ENCODE assay signal across 8 mouse cellular contexts in the genomic region with DNA sequence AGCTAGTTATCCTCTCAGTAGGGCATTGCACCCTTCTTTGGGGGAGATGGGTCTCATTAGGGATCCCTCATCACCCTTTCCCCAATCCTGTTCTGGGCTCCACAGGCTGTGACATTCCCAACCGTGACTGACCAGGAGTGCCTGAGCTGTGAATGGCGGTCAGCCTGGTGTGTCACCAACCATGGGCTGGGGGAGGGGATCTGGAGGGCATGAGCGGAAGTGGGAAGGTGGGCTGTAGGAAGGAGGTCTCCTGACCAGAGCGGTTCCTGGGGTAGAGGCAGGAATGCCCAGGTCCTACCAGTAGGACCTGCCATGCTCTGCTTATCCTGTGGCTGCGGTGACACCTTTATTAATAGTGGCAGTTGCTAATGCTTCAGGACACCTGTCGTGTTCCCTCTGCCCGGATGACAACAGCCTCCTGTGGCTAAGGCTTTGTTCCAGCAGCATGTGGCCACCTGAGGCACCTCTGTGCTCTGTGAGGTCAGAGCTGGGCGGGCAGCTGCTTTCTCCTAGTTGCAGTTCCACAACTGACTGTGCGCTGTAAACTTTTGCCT. TPM values are rescaled to one million over a fixed set of nuclear protein-coding genes. Genes with fewer than 3 reads are reported as not detected.
DNase-seq lines count a peak whose midpoint lies in the region; ATAC-seq lines count a peak whose summit lies in the region.

No protein-coding gene starts in this region.

- H3K4me2 ChIP-seq in neural tube, embryonic 11.5 days (ENCODE audit: low read depth) = peak overlapping the region; percentile 61
- H3K4me2 ChIP-seq in limb, embryonic 12.5 days = peak overlapping the region; percentile 75
- peak overlapping the region; percentile 83 for H3K4me2 ChIP-seq in stomach, embryonic 14.5 days (replicated peaks; ENCODE audit: low read depth, low read length)

- 25% methylated on average over 9 of the region's 9 CpGs for WGBS in neural tube, embryonic 11.5 days
- 30% methylated on average over 9 of the region's 9 CpGs for WGBS in limb, embryonic 12.5 days
- WGBS in stomach, embryonic 14.5 days = 31% methylated on average over 9 of the region's 9 CpGs

- peak; percentile 43 for DNase-seq in adrenal gland, postnatal 14 days
- DNase-seq in adrenal gland, adult 18-20 months (ENCODE audit: low spot score in 2 of 2) = no peak
- no peak for DNase-seq in neural tube, embryonic 11.5 days (ENCODE audit: low spot score)
- DNase-seq in neural tube, embryonic 10.5 days (ENCODE audit: extremely low spot score, low spot score) = no peak
- DNase-seq in left cerebral cortex, postnatal 4 days = no peak
- no peak for DNase-seq in layer of hippocampus, adult 11-12 months (ENCODE audit: low spot score)

- peak overlapping the region; percentile 5; the same call in 1 of the 2 replicates for H3K9ac ChIP-seq in neural tube, embryonic 11.5 days (ENCODE audit: low read length)
- 0 out of 2 replicates have a peak overlapping the region, but pooled peaks have one; percentile 45 for H3K9ac ChIP-seq in limb, embryonic 12.5 days (replicated peaks)
- H3K9ac ChIP-seq in stomach, embryonic 14.5 days (replicated peaks; ENCODE audit: low read depth, low read length) = 0 out of 2 replicates have a peak overlapping the region, but pooled peaks have one; percentile 14

- H3K36me3 ChIP-seq in neural tube, embryonic 11.5 days (ENCODE audit: control insufficient read depth, insufficient read depth, low read length) = no peaks in the 10 kb centered on the region
- no peaks in the 10 kb centered on the region for H3K36me3 ChIP-seq in limb, embryonic 12.5 days
- H3K36me3 ChIP-seq in stomach, embryonic 14.5 days (ENCODE audit: control insufficient read depth, insufficient read depth, low read length) = no peaks in the 10 kb centered on the region

- H3K27me3 ChIP-seq in neural tube, embryonic 11.5 days (ENCODE audit: control insufficient read depth, insufficient read depth, low read length) = no peaks in the 10 kb centered on the region
- no peaks in the 10 kb centered on the region for H3K27me3 ChIP-seq in limb, embryonic 12.5 days
- no peaks in the 10 kb centered on the region for H3K27me3 ChIP-seq in stomach, embryonic 14.5 days (ENCODE audit: control insufficient read depth, insufficient read depth, low read length)

- H3K9me3 ChIP-seq in neural tube, embryonic 11.5 days (ENCODE audit: control insufficient read depth, low read length) = no peaks in the 10 kb centered on the region
- no peaks in the 10 kb centered on the region for H3K9me3 ChIP-seq in limb, embryonic 12.5 days
- H3K9me3 ChIP-seq in stomach, embryonic 14.5 days (ENCODE audit: control insufficient read depth, low read depth, low read length) = no peaks in the 10 kb centered on the region

- H3K4me3 ChIP-seq in neural tube, embryonic 11.5 days (ENCODE audit: low read depth, low read length) = peak overlapping the region; percentile 36
- H3K4me3 ChIP-seq in limb, embryonic 12.5 days (replicated peaks) = peak overlapping the region; percentile 42
- peak overlapping the region; percentile 40 for H3K4me3 ChIP-seq in stomach, embryonic 14.5 days (ENCODE audit: low read depth, low read length)

- peaks cover 43% of the 10 kb centered on the region for H3K4me1 ChIP-seq in neural tube, embryonic 11.5 days (ENCODE audit: control insufficient read depth, insufficient read depth, low read length)
- peaks cover 74% of the 10 kb centered on the region for H3K4me1 ChIP-seq in limb, embryonic 12.5 days (replicated peaks)
- peaks cover 53% of the 10 kb centered on the region for H3K4me1 ChIP-seq in stomach, embryonic 14.5 days (ENCODE audit: control insufficient read depth, insufficient read depth, low read length)

- ATAC-seq in neural tube, embryonic 11.5 days (ENCODE audit: insufficient read depth, low FRiP score, low TSS enrichment) = peak; percentile 46; the same call in 1 of the 2 replicates
- ATAC-seq in limb, embryonic 12.5 days (ENCODE audit: insufficient number of reproducible peaks, insufficient read depth, low FRiP score, low TSS enrichment, low read depth) = peak; percentile 9; the same call in 1 of the 2 replicates
- peak; percentile 20; the same call in 1 of the 2 replicates for ATAC-seq in stomach, embryonic 14.5 days (ENCODE audit: insufficient number of reproducible peaks, insufficient read depth, low FRiP score, low read depth)

- no peak overlapping the region for H3K27ac ChIP-seq in neural tube, embryonic 11.5 days (ENCODE audit: low read depth, low read length)
- H3K27ac ChIP-seq in limb, embryonic 12.5 days = 0 out of 2 replicates have a peak overlapping the region, but pooled peaks have one; percentile 1
- H3K27ac ChIP-seq in stomach, embryonic 14.5 days (ENCODE audit: low read length) = peak overlapping the region; percentile 58; the same call in 1 of the 2 replicates

- intact Hi-C loops in left cerebral cortex, postnatal 4 days (cut with DNase I) = no loop called here

RNA-seq across cellular contexts. Expression of a gene that starts 13.8 kb away (rescaled TPM):
- total RNA-seq in adrenal gland, postnatal 14 days (2021) = 3.4 and 4.2 TPM in 2 replicates
- 1 to 10 TPM; 4.2 to 5.8 TPM for total RNA-seq in adrenal gland, adult 18-20 months (2021)
- polyA plus RNA-seq in neural tube, embryonic 11.5 days (2014; fragmentation: Nextera tagmentation; extraction: Ambion mirVana) = 84.4 and 95.5 TPM in 2 replicates
- 53.6 and 54.4 TPM in 2 replicates for polyA plus RNA-seq in limb, embryonic 12.5 days (2016; fragmentation: Nextera tagmentation; extraction: Ambion mirVana)
- polyA plus RNA-seq in stomach, embryonic 14.5 days (2014; fragmentation: Nextera tagmentation; extraction: Ambion mirVana) = 34.7 and 36.0 TPM in 2 replicates
- 100 to 1,000 TPM; 161 to 162 TPM for total RNA-seq in left cerebral cortex, postnatal 4 days (2021)

RNA-seq across cellular contexts. Expression of a gene that starts 54.8 kb away (rescaled TPM):
- 4.3 and 5.8 TPM in 2 replicates for total RNA-seq in adrenal gland, postnatal 14 days (2021)
- 1 to 10 TPM in 1 of 2 experiments, under 1 TPM in 1; 0.73 to 1.5 TPM for total RNA-seq in adrenal gland, adult 18-20 months (2021)
- polyA plus RNA-seq in neural tube, embryonic 11.5 days (2014; fragmentation: Nextera tagmentation; extraction: Ambion mirVana) = 0.17 and 0.23 TPM in 2 replicates
- polyA plus RNA-seq in limb, embryonic 12.5 days (2016; fragmentation: Nextera tagmentation; extraction: Ambion mirVana) = 0.19 TPM in 1 of 2 replicates, not detected in the other
- 4.1 and 4.6 TPM in 2 replicates for polyA plus RNA-seq in stomach, embryonic 14.5 days (2014; fragmentation: Nextera tagmentation; extraction: Ambion mirVana)
- total RNA-seq in left cerebral cortex, postnatal 4 days (2021) = under 1 TPM; 0.42 to 0.72 TPM

Comparison
In these comparisons a context has a peak if more than half of its experiments do, and no peak if none do; other contexts are left out.
1. RNA of a gene that starts 13.8 kb away (total RNA-seq): 161 to 162 TPM in left cerebral cortex, postnatal 4 days; 4.2 to 5.8 TPM in adrenal gland, adult 18-20 months and 3.4 to 4.2 TPM in adrenal gland, postnatal 14 days; every median in the first group is over 10 times any median in the second.
2. Peak in every context shown above with its lines, with median percentiles within 50 percentile points of each other: ATAC-seq, H3K4me2 ChIP-seq, H3K4me3 ChIP-seq and H3K9ac ChIP-seq.